ENCODE assay signal across 24 mouse cellular contexts in genomic region chr14:122393119-122393518, GRCm38 (mm10). TPM values are rescaled to one million over a fixed set of nuclear protein-coding genes. Genes with fewer than 3 reads are reported as not detected.
"Had no signal": no experiment of that assay in that cellular context is flagged by ENCODE, and none has a peak within 500 bp of the region (broad histone marks: within the 10 kb centered on the region; RNA-seq: fewer than 3 reads in every experiment).

No protein-coding gene starts in this region.

- H3K27me3 ChIP-seq: megakaryocyte, embryonic 14.5 days; stomach, embryonic 15.5 days had no signal

- DNase-seq: lung, adult 18-20 months; lung, embryonic 14.5 days; lung, postnatal 10 days; lung, postnatal 36 days; right cerebral cortex, postnatal 14 days; thymus, adult 2 months; thymus, postnatal 25 days; thymus, postnatal 4 days had no signal

- H3K9me3 ChIP-seq: megakaryocyte, embryonic 14.5 days; midbrain, embryonic 13.5 days; midbrain, embryonic 15.5 days; stomach, embryonic 15.5 days had no signal

- H3K36me3 ChIP-seq: midbrain, embryonic 13.5 days; midbrain, embryonic 15.5 days; neural tube, embryonic 12.5 days; stomach, embryonic 15.5 days had no signal

- H3K27ac ChIP-seq: macrophage; midbrain, embryonic 13.5 days; midbrain, embryonic 15.5 days; neural tube, embryonic 12.5 days; stomach, embryonic 15.5 days; stomach, postnatal 0 days had no signal

- H3K4me2 ChIP-seq: lung, embryonic 14.5 days; midbrain, embryonic 11.5 days; midbrain, embryonic 13.5 days; midbrain, embryonic 15.5 days; neural tube, embryonic 12.5 days; stomach, embryonic 15.5 days had no signal

- H3K4me3 ChIP-seq: megakaryocyte, embryonic 14.5 days; midbrain, embryonic 13.5 days; midbrain, embryonic 15.5 days; neural tube, embryonic 12.5 days; stomach, embryonic 15.5 days had no signal

- ATAC-seq: midbrain, embryonic 13.5 days; midbrain, embryonic 15.5 days had no signal

- H3K4me1 ChIP-seq: megakaryocyte, embryonic 14.5 days; midbrain, embryonic 13.5 days; midbrain, embryonic 15.5 days; stomach, embryonic 15.5 days had no signal

- H3K9ac ChIP-seq: lung, embryonic 14.5 days; midbrain, embryonic 13.5 days; midbrain, embryonic 15.5 days; neural tube, embryonic 12.5 days; stomach, embryonic 15.5 days had no signal

RNA-seq across cellular contexts. Expression of gene Gm5089, which starts 57.8 kb away (rescaled TPM):
- total RNA-seq: megakaryocyte progenitor cell, adult 5-6 weeks; monocyte, adult 5-6 weeks; neutrophil, adult 5-6 weeks had no signal
- polyA plus RNA-seq: lung, embryonic 14.5 days; lung, embryonic 16.5 days; macrophage; midbrain, postnatal 0 days; spleen, adult 2 months; stomach, embryonic 15.5 days; stomach, postnatal 0 days; testis, adult 2 months; thymus, adult 2 months; urinary bladder, adult 2 months had no signal
